Mouse (Mus musculus): ENCODE measurements at regions not wholly inside any gene's neighbourhood (a gene's known extent, or its start where the extent isn't known, plus 50 kb on each side); places are given as distances from the start of the nearest gene placed in this dataset.

GRCm38 (mm10) chr17:88910144-88910543, 118.4 kb upstream of the Lhcgr start:
- H3K4me3 ChIP-seq (replicated peaks; ENCODE audit: insufficient read depth, low read depth, low read length): no peak overlapping the region
- no peak overlapping the region for H3K27ac ChIP-seq (ENCODE audit: insufficient read depth, low read length)
- H3K4me1 ChIP-seq (ENCODE audit: control insufficient read depth, insufficient read depth, low read length): no peaks in the 10 kb centered on the region
- no peaks in the 10 kb centered on the region for H3K27me3 ChIP-seq (ENCODE audit: control insufficient read depth, insufficient read depth, low read length)
- TF ChIP-seq CTCF (IDR thresholded peaks at IDR 0.05; ENCODE audit: borderline replicate concordance, insufficient read depth, low read depth, low read length) (no peak), POLR2A (IDR thresholded peaks at IDR 0.05; ENCODE audit: borderline replicate concordance, insufficient read depth, low read length) (no peak)
- DNase-seq: no peak

- H3K27me3 ChIP-seq (ENCODE audit: control insufficient read depth, insufficient read depth, low read length): no peaks in the 10 kb centered on the region
- no peaks in the 10 kb centered on the region for H3K4me1 ChIP-seq (ENCODE audit: control insufficient read depth, insufficient read depth, low read length)
- no peak overlapping the region for H3K4me3 ChIP-seq (replicated peaks; ENCODE audit: insufficient read depth, low read depth, low read length)
- DNase-seq: no peak
- no peak overlapping the region for H3K27ac ChIP-seq (ENCODE audit: insufficient read depth, low read length)
- 65% methylated on average over 1 of the region's 1 CpGs for WGBS
- no peak for TF ChIP-seq POLR2A (IDR thresholded peaks at IDR 0.05; ENCODE audit: borderline replicate concordance, insufficient read depth, low read length)
- TF ChIP-seq CTCF (IDR thresholded peaks at IDR 0.05; ENCODE audit: borderline replicate concordance, insufficient read depth, low read depth, low read length): no peak
Measured at GRCm38 (mm10) chr17:88901742-88902141, 110.0 kb upstream of the Lhcgr start.

- Histone ChIP-seq H3K4me3 (replicated peaks; ENCODE audit: insufficient read depth, low read depth, low read length) (no peak overlapping the region), H3K27me3 (ENCODE audit: control insufficient read depth, insufficient read depth, low read length) (no peaks in the 10 kb centered on the region), H3K4me1 (ENCODE audit: control insufficient read depth, insufficient read depth, low read length) (no peaks in the 10 kb centered on the region), H3K27ac (ENCODE audit: insufficient read depth, low read length) (no peak overlapping the region)
- no peak for DNase-seq
- WGBS: 83% methylated on average over 2 of the region's 2 CpGs
- no peak for TF ChIP-seq CTCF (IDR thresholded peaks at IDR 0.05; ENCODE audit: borderline replicate concordance, insufficient read depth, low read depth, low read length)
- no peak for TF ChIP-seq POLR2A (IDR thresholded peaks at IDR 0.05; ENCODE audit: borderline replicate concordance, insufficient read depth, low read length)
Measured at GRCm38 (mm10) chr17:88900904-88901303, 109.1 kb upstream of the Lhcgr start.

DNA sequence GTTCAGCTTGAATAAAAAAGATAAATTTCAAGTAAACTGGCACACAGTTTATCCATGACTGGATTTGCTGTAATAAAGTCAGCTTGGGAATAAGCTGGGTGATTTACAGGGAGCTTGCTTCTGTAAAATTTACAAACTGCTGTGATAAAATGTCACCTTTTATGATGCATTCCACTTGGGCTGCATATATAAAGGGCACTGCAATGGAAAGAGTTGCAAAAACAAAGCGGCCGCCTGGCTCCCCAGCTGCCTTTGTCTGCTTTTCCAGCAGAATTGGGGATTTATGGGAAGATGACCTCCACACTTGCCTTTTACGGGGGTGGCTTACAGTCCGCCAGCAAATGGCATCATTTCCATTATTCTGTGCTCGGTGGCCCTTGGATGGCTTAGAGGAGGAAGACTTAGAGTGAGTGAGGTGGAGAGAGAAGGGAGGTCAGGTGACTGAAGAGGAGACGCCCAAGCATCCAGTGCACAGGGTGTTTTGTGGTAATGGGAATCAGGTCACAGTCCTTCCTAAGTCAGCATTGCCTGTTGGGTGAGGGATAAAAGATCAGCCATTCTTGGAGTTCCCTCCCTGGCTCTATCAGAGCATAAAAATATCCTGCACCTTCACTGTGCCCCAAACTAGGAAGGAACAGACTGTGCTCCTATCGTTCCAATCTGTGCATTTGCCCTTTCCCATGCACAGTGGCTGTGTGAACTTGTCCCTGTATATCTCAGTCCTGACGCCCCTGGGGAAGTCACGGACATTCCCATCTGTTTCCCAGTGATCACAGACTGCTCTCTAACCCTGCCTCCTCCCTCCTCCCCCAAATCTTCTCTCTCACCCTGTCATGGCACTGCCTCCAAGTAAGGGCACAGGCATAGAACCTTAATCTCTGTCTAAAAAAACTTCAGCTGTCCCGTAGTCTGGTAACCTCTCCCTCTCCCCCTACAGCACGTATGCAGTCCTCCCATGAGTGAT, 107.2 kb upstream of the Lhcgr start:
- no peak overlapping the region for H3K27ac ChIP-seq (ENCODE audit: insufficient read depth, low read length)
- DNase-seq: peak; percentile 8 to 34
- TF ChIP-seq CTCF (IDR thresholded peaks at IDR 0.05; ENCODE audit: borderline replicate concordance, insufficient read depth, low read depth, low read length) (no peak), POLR2A (IDR thresholded peaks at IDR 0.05; ENCODE audit: borderline replicate concordance, insufficient read depth, low read length) (no peak)
- H3K27me3 ChIP-seq (ENCODE audit: control insufficient read depth, insufficient read depth, low read length): no peaks in the 10 kb centered on the region
- 63% methylated on average over 11 of the region's 11 CpGs for WGBS
- no peak overlapping the region for H3K4me3 ChIP-seq (replicated peaks; ENCODE audit: insufficient read depth, low read depth, low read length)
- H3K4me1 ChIP-seq (ENCODE audit: control insufficient read depth, insufficient read depth, low read length): no peaks in the 10 kb centered on the region

DNA sequence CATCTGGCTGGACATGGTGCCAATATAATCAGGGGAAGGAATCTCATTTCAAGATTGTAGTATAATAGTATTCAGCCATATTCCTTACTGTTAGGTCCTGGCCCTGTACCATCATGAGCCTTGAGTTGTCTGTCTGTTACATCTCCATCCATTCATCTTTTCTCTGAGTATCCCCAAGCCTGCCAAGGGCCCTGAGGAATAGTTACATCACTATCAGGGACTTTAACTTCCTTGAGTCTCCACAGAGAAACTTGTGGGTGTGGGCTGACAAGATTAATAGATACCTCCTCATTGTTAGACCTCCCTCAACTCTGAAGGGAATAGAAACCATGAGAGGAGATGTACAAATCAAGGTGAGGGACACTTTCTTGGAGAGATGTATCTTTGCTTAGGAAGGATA, 101.7 kb upstream of the Lhcgr start:
- H3K4me1 ChIP-seq (ENCODE audit: control insufficient read depth, insufficient read depth, low read length): no peaks in the 10 kb centered on the region
- TF ChIP-seq CTCF (IDR thresholded peaks at IDR 0.05; ENCODE audit: borderline replicate concordance, insufficient read depth, low read depth, low read length) (no peak), POLR2A (IDR thresholded peaks at IDR 0.05; ENCODE audit: borderline replicate concordance, insufficient read depth, low read length) (no peak)
- no peaks in the 10 kb centered on the region for H3K27me3 ChIP-seq (ENCODE audit: control insufficient read depth, insufficient read depth, low read length)
- H3K4me3 ChIP-seq (replicated peaks; ENCODE audit: insufficient read depth, low read depth, low read length): no peak overlapping the region
- no peak overlapping the region for H3K27ac ChIP-seq (ENCODE audit: insufficient read depth, low read length)
- no peak for DNase-seq

GRCm38 (mm10) chr17:88885526-88885925, 93.7 kb upstream of the Lhcgr start:
- no peak overlapping the region for H3K4me3 ChIP-seq (replicated peaks; ENCODE audit: insufficient read depth, low read depth, low read length)
- H3K27ac ChIP-seq (ENCODE audit: insufficient read depth, low read length): no peak overlapping the region
- no peaks in the 10 kb centered on the region for H3K4me1 ChIP-seq (ENCODE audit: control insufficient read depth, insufficient read depth, low read length)
- TF ChIP-seq CTCF (IDR thresholded peaks at IDR 0.05; ENCODE audit: borderline replicate concordance, insufficient read depth, low read depth, low read length): no peak
- TF ChIP-seq POLR2A (IDR thresholded peaks at IDR 0.05; ENCODE audit: borderline replicate concordance, insufficient read depth, low read length): no peak
- WGBS: 87% methylated on average over 3 of the region's 3 CpGs
- DNase-seq: no peak
- no peaks in the 10 kb centered on the region for H3K27me3 ChIP-seq (ENCODE audit: control insufficient read depth, insufficient read depth, low read length)

DNA sequence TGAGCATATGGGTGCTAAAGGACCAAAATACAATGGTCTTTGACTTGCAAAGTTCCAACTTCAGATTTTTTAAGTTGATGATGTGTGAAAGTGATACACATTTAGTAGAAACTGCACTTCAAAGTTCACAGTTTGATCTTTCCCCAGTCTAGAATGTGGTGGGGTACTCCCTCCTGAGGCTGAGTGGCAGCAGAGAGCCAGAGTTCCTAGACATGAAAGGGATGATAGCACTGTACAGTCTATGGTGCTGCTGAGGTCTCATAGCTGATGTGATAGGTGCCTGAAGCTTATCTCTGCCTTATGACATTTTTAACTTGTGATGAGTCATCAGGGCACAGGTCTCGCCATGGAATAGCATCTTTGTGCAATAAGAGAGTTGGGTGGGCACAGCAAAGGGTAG, 87.9 kb upstream of the Lhcgr start:
- no peaks in the 10 kb centered on the region for H3K4me1 ChIP-seq (ENCODE audit: control insufficient read depth, insufficient read depth, low read length)
- no peak overlapping the region for H3K27ac ChIP-seq (ENCODE audit: insufficient read depth, low read length)
- no peaks in the 10 kb centered on the region for H3K27me3 ChIP-seq (ENCODE audit: control insufficient read depth, insufficient read depth, low read length)
- WGBS: 87% methylated on average over 1 of the region's 1 CpGs
- TF ChIP-seq POLR2A (IDR thresholded peaks at IDR 0.05; ENCODE audit: borderline replicate concordance, insufficient read depth, low read length): no peak
- no peak for TF ChIP-seq CTCF (IDR thresholded peaks at IDR 0.05; ENCODE audit: borderline replicate concordance, insufficient read depth, low read depth, low read length)
- H3K4me3 ChIP-seq (replicated peaks; ENCODE audit: insufficient read depth, low read depth, low read length): no peak overlapping the region
- no peak for DNase-seq

DNA sequence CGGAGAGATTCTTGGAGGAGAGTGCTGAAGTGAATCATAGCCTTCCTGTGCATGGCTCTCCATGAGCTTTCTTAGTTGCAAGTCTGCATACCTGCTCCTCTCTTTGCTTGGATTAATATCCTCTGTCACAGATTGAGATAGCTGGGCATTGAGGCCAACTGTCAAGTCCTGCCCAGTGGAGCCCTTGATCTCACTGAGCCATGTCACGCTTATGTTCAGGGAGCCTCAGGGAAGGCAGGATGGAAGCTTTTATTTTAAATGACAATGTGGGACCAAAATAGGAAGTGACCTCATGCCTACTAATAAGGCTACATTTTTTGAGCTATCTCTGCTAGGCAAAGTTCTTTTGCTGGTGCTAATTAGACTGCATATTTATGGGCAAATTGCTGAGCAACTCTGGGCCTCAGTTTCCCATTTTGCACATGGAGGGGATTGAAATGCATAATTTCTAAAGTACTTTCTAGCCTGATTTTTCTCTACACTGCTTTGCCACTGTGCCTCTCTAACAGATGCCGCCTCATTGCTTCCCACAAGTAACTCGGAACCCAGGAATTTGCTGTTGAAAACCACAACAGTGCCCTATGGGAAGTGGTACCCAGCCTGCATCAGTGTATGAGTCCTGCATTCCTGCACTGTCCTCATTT, 78.7 kb upstream of the Lhcgr start:
- Histone ChIP-seq H3K4me1 (ENCODE audit: control insufficient read depth, insufficient read depth, low read length) (no peaks in the 10 kb centered on the region), H3K27me3 (ENCODE audit: control insufficient read depth, insufficient read depth, low read length) (no peaks in the 10 kb centered on the region), H3K27ac (ENCODE audit: insufficient read depth, low read length) (no peak overlapping the region), H3K4me3 (replicated peaks; ENCODE audit: insufficient read depth, low read depth, low read length) (no peak overlapping the region)
- WGBS: 74% methylated on average over 4 of the region's 4 CpGs
- peak in 1 of 2 experiments; percentile 3 for DNase-seq
- TF ChIP-seq POLR2A (IDR thresholded peaks at IDR 0.05; ENCODE audit: borderline replicate concordance, insufficient read depth, low read length): no peak
- TF ChIP-seq CTCF (IDR thresholded peaks at IDR 0.05; ENCODE audit: borderline replicate concordance, insufficient read depth, low read depth, low read length): no peak
